Mouse (Mus musculus) olfactory bulb, adult 2 months (tissue): ENCODE results near the gene Pwp2. TPM values are rescaled to one million over a fixed set of nuclear protein-coding genes. Genes with fewer than 3 reads are reported as not detected.
"Not testable (repeated sequence)": the region's sequence is repeated elsewhere in the genome, so short reads cannot be mapped to it uniquely, and the experiment has no call there.

Experiments used
- H3K27ac ChIP-seq: fragments of 200-500 bp; 2 replicates; pipeline ENCODE4 v1.5.1; 2012; ENCODE audit warnings: low read depth, low read length; ENCODE audit not compliant: insufficient read depth
- H3K4me1 ChIP-seq: fragments of 200-500 bp; 2 replicates; pipeline ENCODE4 v1.6.1; 2012; ENCODE audit warnings: low read length; ENCODE audit not compliant: control insufficient read depth, insufficient read depth
- H3K4me3 ChIP-seq: fragments of 200-500 bp; 2 replicates; pipeline ENCODE4 v1.5.1; 2012; ENCODE audit warnings: mild to moderate bottlenecking, low read depth, low read length, moderate library complexity; ENCODE audit not compliant: insufficient read depth
- CTCF ChIP-seq: fragments of 200-500 bp; IDR thresholded peaks from 2 replicates; pipeline ENCODE4 v1.5.1; 2012; ENCODE audit warnings: low read depth, mild to moderate bottlenecking, low read length, moderate library complexity; ENCODE audit not compliant: insufficient read depth
- POLR2A ChIP-seq: fragments of 200-500 bp; IDR thresholded peaks from 2 replicates; pipeline ENCODE4 v1.6.1; 2012; ENCODE audit warnings: mild to moderate bottlenecking, low read depth, low read length, moderate library complexity; ENCODE audit not compliant: insufficient read depth
- WGBS: fragments of 180-500 bp; shearing (Covaris S2); methylation state at CpG from one replicate; pipeline ENCODE4 v1.1.7; 2018; 5-methylcytosine and 5-hydroxymethylcytosine counted together
- polyA plus RNA-seq: library from polyadenylated mRNA; stranded (reverse); fragments of >200 nt; gene quantifications from 2 replicates; pipeline ENCODE4 v1.2.4, GENCODE M21; 2012; ENCODE audit warnings: low replicate concordance; ENCODE audit not compliant: missing spikeins, insufficient read depth, insufficient read length

Gene Pwp2
- polyA plus RNA-seq, 1 experiment, result not detected

DNA sequence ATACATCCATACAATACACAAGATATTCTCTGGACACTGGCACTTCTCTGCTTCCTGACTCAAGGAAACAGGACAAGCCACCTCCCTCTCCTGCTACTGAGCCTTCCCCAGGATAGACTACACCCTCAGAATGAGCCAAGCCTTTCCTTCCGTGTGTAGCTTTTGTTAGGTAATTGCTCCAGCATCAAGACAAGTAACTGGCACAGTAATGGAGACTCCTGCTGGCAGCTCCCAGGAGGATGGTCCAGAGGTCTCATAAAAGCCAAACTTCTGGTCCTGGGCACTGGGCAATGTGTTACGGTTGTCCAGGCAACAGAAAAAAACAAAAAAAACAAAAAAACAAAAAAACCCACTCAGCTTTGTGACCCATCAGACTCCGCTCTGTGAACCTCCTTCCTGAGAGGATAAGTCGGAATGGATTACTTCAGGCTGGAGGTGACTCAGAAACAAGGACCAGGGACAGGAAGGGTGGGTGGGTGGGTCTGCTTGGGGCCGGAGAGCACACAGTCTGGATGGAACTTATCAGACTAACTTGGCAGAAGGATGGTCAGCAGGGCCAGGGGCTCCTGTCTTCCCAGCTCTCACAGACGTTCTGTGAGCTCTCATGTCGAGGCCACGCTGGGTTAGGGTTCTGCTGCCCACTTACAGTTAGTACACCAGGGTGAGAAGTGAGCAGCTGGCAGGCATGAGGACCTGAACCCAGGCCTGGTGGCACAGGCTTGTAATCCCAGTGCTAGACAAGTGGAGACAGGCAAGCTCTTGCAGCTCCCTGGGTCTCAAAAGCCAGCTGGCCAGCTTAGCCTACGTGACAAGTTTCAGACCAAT, 57.7 kb downstream of the Pwp2 start:
- 76% methylated on average over 9 of the region's 9 CpGs for WGBS
- no peak for TF ChIP-seq POLR2A
- no peak for TF ChIP-seq CTCF
- H3K4me3 ChIP-seq, result no peak overlapping the region
- H3K4me1 ChIP-seq, result no peaks in the 10 kb centered on the region
- no peak overlapping the region for H3K27ac ChIP-seq

DNA sequence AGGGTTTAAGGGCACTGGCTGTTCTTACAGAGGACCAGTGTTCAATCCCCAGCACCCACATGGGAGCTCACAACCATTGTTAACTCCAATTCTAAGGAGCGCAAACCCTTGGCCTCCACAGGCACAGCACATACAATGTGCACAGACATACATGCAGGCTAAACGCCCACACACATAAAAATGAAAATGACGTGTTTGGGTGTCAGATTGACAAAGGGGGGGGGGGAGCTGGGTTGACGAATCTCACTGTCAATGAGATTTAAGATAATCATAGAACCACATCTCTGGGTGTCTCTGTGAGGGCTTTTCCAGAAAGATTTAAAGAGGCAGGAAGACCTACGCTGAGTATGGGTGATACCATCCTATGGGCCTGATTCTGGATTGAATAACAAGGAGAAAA, 58.6 kb downstream of the Pwp2 start:
- H3K4me3 ChIP-seq, result no peak overlapping the region
- 95% methylated on average over 5 of the region's 5 CpGs for WGBS
- TF ChIP-seq POLR2A (no peak), CTCF (no peak)
- no peaks in the 10 kb centered on the region for H3K4me1 ChIP-seq
- H3K27ac ChIP-seq, result no peak overlapping the region

DNA sequence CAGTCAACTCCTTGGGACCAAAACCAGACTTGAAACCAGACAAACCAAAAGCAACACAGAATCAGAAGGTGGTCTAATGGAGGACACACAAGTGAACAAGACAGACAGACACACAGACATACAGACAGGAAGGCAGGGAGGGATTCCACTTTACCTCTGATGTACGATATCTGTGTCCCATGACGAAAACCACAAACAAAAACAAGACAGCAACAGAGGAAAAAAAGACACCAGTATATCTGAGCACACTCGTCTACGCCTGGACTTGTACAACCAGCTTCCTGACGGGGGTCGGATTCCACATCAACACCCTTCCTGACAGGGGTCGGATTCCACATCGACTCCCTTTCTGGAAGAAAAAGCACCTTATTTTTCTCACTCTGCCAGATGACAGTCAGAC, 59.9 kb downstream of the Pwp2 start:
- not testable (repeated sequence) for H3K4me1 ChIP-seq, H3K4me3 ChIP-seq, H3K27ac ChIP-seq
- WGBS, result 87% methylated on average over 8 of the region's 8 CpGs

GRCm38 (mm10) chr10:78124137-78124536, 60.8 kb downstream of the Pwp2 start:
- 57% methylated on average over 6 of the region's 6 CpGs for WGBS
- not testable (repeated sequence) for H3K27ac ChIP-seq, H3K4me1 ChIP-seq, H3K4me3 ChIP-seq

Other genes with a start within 250 kb of the Pwp2 start
- gene Trpm2, start 214.6 kb downstream of the Pwp2 start, polyA plus RNA-seq, result not detected in 2 replicates
- gene 1810043G02Rik, start 206.6 kb downstream of the Pwp2 start, polyA plus RNA-seq, result not detected in 2 replicates
- not detected in 2 replicates for gene Pfkl, start 175.1 kb downstream of the Pwp2 start, polyA plus RNA-seq
- not detected in 2 replicates for gene Dnmt3l, start 143.2 kb downstream of the Pwp2 start, polyA plus RNA-seq
- not detected in 2 replicates for gene Aire, start 141.5 kb downstream of the Pwp2 start, polyA plus RNA-seq
- gene Icosl, start 115.8 kb downstream of the Pwp2 start, polyA plus RNA-seq, result not detected in 2 replicates
- gene D10Jhu81e, start 15.4 kb downstream of the Pwp2 start, polyA plus RNA-seq, result not detected in 2 replicates
- 121 TPM in 1 of 2 replicates, not detected in the other for gene Trappc10, start 59.5 kb upstream of the Pwp2 start, polyA plus RNA-seq
- gene Agpat3, start 167.3 kb upstream of the Pwp2 start, polyA plus RNA-seq, result 102 TPM in 1 of 2 replicates, not detected in the other
- 444 TPM in 1 of 2 replicates, not detected in the other for gene Rrp1, start 227.9 kb upstream of the Pwp2 start, polyA plus RNA-seq
- gene Cstb, start 240.5 kb upstream of the Pwp2 start, polyA plus RNA-seq, result 1,067 TPM in 1 of 2 replicates, not detected in the other